Mouse (Mus musculus): ENCODE results near the gene Mprip.

GRCm38 (mm10) chr11:59817916-59818315 lies 156.8 kb downstream of the Mprip start:
- TF ChIP-seq GATA1 (IDR thresholded peaks at IDR 0.05; ENCODE audit: low read length): no peak
- TF ChIP-seq TAL1 (IDR thresholded peaks at IDR 0.05; ENCODE audit: low read length): no peak

Measured in erythroblast, embryonic 14.5 days (primary cell).